Mouse (Mus musculus) ES-Bruce4 (cell line): ENCODE results near the gene Smarca4. TPM values are rescaled to one million over a fixed set of nuclear protein-coding genes. Genes with fewer than 3 reads are reported as not detected.

Experiments used
- H3K27ac ChIP-seq: 2 replicates; pipeline ENCODE4 v1.5.1; 2012; ENCODE audit warnings: low read length, inconsistent platforms; ENCODE audit not compliant: insufficient read depth
- H3K27me3 ChIP-seq: 2 replicates; pipeline ENCODE4 v1.6.1; 2012; ENCODE audit warnings: mild to moderate bottlenecking, low read length, inconsistent platforms; ENCODE audit not compliant: control insufficient read depth, poor library complexity, insufficient read depth, severe bottlenecking
- H3K36me3 ChIP-seq: 2 replicates; pipeline ENCODE4 v1.6.1; 2012; ENCODE audit warnings: inconsistent platforms, mild to moderate bottlenecking, low read length, moderate library complexity; ENCODE audit not compliant: control insufficient read depth, poor library complexity, insufficient read depth, severe bottlenecking
- H3K4me1 ChIP-seq: one replicate; pipeline ENCODE4 v1.8.1; 2011; ENCODE audit warnings: low read length; ENCODE audit not compliant: control insufficient read depth, insufficient read depth
- H3K4me3 ChIP-seq: 2 replicates; pipeline ENCODE4 v1.5.1; 2011; ENCODE audit warnings: low read depth, mild to moderate bottlenecking, low read length
- H3K9ac ChIP-seq: 2 replicates; pipeline ENCODE4 v1.6.1; 2012; ENCODE audit warnings: low read depth, mild to moderate bottlenecking, inconsistent platforms; ENCODE audit not compliant: poor library complexity, severe bottlenecking
- H3K9me3 ChIP-seq: replicated peaks from 2 replicates; pipeline ENCODE4 v1.6.1; 2012; ENCODE audit warnings: mild to moderate bottlenecking, low read length, inconsistent platforms; ENCODE audit not compliant: control insufficient read depth, poor library complexity, insufficient read depth, severe bottlenecking
- CTCF ChIP-seq: IDR thresholded peaks from one replicate; pipeline ENCODE4 v1.8.1; 2011; ENCODE audit warnings: low read depth, low read length
- EP300 ChIP-seq: IDR thresholded peaks from 2 replicates; pipeline ENCODE4 v1.6.1; 2011; ENCODE audit warnings: low read depth, low read length; ENCODE audit not compliant: insufficient read depth
- POLR2A ChIP-seq: IDR thresholded peaks from one replicate; pipeline ENCODE4 v1.8.1; 2011; ENCODE audit warnings: low read length; ENCODE audit not compliant: insufficient read depth
- polyA plus RNA-seq: library from polyadenylated mRNA; stranded (reverse); fragments of >200 nt; gene quantifications from 2 replicates; pipeline ENCODE4 v1.2.4, GENCODE M21; 2011; ENCODE audit warnings: low read depth; ENCODE audit not compliant: missing spikeins, insufficient read depth, insufficient read length

Smarca4 gene
- polyA plus RNA-seq, 1 experiment, result 100.0 TPM

DNA sequence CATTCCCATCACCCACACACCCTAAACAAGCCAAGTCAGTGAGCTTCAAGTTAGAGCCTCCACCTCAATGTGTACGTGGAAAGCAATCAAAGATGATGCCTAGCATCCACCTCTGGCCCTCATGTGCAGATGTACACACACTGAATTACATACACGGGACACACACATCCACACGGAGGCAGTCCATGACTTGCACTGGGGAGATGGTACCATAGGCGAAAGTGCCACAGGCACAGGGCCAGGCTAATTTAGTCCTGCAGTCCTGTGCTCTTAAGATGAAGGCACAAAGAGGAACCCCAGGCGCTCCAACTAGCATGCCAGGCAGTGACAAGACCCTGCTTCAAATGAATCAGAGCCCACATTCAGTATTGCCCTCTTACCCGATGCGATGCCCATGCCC lies 87.5 kb downstream of the Smarca4 start:
- H3K9ac ChIP-seq, result no peak overlapping the region
- TF ChIP-seq POLR2A, result no peak
- no peak for TF ChIP-seq EP300
- no peak for TF ChIP-seq CTCF
- no peaks in the 10 kb centered on the region for H3K4me1 ChIP-seq
- no peaks in the 10 kb centered on the region for H3K9me3 ChIP-seq
- H3K36me3 ChIP-seq, result peaks cover 32% of the 10 kb centered on the region
- H3K27me3 ChIP-seq, result no peaks in the 10 kb centered on the region
- no peak overlapping the region for H3K27ac ChIP-seq
- H3K4me3 ChIP-seq, result no peak overlapping the region

DNA sequence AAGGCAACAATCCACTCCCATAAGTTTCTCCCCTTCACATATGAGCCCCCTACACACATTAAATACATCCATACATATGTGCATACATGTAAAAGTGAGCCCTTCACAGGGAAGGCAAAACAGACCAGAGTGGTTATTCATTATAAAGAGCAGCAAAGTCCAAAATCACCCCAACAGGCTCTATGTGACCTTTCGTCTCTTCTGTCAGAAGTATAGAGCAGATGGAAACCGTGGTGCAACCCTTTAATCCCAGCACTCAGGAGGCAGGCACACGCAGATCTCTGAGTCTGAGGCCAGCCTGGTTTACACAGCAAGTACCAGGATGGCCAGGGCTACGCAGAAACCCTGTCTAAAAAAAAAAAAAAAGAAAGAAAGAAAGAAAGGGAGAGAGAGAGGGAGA lies 90.1 kb downstream of the Smarca4 start:
- peaks cover 23% of the 10 kb centered on the region for H3K36me3 ChIP-seq
- H3K9me3 ChIP-seq, result no peaks in the 10 kb centered on the region
- no peak overlapping the region for H3K4me3 ChIP-seq
- TF ChIP-seq POLR2A (no peak), CTCF (no peak), EP300 (no peak)
- H3K4me1 ChIP-seq, result no peaks in the 10 kb centered on the region
- no peak overlapping the region for H3K9ac ChIP-seq
- H3K27ac ChIP-seq, result no peak overlapping the region
- no peaks in the 10 kb centered on the region for H3K27me3 ChIP-seq

DNA sequence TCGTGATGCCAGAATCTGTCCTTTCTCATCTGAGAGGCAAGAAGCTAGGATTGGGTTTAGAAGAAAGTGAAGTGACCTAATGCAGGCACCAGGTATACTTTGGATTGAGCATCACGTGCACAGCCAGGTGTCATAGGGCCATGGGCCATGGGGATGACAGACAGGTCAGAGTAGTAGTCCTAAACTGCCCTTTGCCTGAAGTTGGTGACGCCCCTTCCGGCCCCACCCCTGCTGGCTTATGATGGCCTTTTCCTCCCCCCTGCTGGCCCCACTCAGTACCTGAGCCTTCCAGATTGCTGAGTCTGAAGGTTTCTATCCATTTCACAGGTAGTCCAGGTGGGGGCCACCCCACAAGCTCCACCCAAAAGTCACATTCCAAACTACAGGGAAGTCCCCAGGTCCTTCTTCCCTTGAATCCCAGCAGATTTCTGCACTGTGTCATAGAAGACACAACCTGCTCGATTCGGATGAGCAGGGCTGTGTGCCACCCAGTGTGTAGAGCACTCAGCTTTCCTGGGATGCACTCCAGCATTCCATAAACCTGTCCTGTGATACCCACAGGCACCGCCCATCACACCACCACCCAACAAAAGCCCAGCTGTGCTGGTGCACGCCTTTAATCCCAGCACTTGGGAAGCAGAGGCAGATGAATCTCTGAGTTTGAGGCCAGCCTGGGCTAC lies 90.8 kb downstream of the Smarca4 start:
- no peaks in the 10 kb centered on the region for H3K9me3 ChIP-seq
- peaks cover 17% of the 10 kb centered on the region for H3K36me3 ChIP-seq
- no peak overlapping the region for H3K27ac ChIP-seq
- TF ChIP-seq CTCF, result no peak
- TF ChIP-seq EP300, result no peak
- no peak for TF ChIP-seq POLR2A
- no peaks in the 10 kb centered on the region for H3K4me1 ChIP-seq
- H3K9ac ChIP-seq, result no peak overlapping the region
- no peaks in the 10 kb centered on the region for H3K27me3 ChIP-seq
- no peak overlapping the region for H3K4me3 ChIP-seq

DNA sequence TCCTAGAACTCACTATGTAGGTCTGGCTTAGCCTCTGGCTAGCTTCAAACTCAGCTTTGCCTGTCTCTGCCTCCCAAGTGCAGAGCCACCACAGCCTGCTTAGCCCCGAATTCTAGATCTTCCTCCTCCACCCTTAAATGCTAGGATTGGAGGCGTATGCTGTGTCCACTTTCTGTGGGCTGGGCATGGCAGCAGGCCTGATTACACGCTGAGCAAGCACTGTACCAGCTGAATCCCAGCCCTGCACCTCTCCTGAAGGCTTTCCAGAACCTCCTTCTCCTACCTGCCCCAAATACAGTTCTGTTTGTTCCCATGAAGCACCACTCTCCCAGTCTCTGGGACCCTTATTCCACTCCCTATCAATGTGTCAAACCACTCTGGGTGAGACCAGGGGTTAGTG lies 93.4 kb downstream of the Smarca4 start:
- H3K9me3 ChIP-seq, result no peaks in the 10 kb centered on the region
- no peaks in the 10 kb centered on the region for H3K27me3 ChIP-seq
- no peak overlapping the region for H3K9ac ChIP-seq
- H3K4me1 ChIP-seq, result no peaks in the 10 kb centered on the region
- peaks cover 1% of the 10 kb centered on the region; the same call in 1 of the 2 replicates for H3K36me3 ChIP-seq
- no peak overlapping the region for H3K4me3 ChIP-seq
- TF ChIP-seq POLR2A (no peak), EP300 (no peak), CTCF (no peak)
- no peak overlapping the region for H3K27ac ChIP-seq

DNA sequence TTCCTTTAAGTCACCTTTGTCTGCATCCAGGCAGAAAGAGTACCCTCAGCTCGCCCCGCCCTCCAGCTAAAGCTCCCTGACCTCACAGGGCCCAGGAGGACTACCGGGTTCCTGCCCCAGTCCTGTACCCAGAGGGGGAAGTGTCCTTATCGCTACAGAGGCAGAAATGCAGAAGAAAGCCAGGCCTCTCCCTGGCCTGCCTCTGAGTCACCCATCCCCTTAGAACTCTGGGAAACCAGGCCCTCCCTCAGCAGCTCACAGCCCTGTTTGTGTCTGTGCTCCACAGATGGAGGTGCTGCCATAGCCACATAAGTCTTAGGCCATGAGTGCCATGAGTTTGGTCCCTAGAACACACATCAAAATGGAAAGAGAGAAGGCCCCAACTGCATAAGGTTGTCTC lies 99.3 kb downstream of the Smarca4 start:
- no peaks in the 10 kb centered on the region for H3K36me3 ChIP-seq
- no peaks in the 10 kb centered on the region for H3K9me3 ChIP-seq
- no peak overlapping the region for H3K9ac ChIP-seq
- no peaks in the 10 kb centered on the region for H3K27me3 ChIP-seq
- no peak for TF ChIP-seq EP300
- TF ChIP-seq CTCF, result no peak
- TF ChIP-seq POLR2A, result no peak
- no peaks in the 10 kb centered on the region for H3K4me1 ChIP-seq
- H3K27ac ChIP-seq, result no peak overlapping the region
- H3K4me3 ChIP-seq, result no peak overlapping the region

DNA sequence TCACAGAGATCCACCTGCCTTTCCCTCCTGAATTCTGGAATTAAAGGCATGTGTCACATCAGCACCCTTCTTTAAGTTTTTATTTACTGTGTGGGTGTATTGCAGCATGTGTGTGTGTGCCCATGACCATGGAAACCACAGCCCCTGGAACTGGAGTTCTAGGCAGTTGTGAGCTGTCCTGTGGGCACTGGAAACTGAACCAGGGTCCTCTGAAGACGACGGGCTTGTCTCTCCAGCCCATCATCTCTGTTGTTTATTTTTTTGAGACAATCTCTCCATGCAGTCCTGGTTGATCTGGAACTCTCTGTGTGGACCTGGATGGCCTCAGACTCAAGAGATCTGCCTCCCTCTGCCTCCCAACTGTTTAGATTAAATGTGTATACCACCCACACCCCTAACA lies 101.0 kb downstream of the Smarca4 start:
- Histone ChIP-seq H3K36me3 (no peaks in the 10 kb centered on the region), H3K27ac (no peak overlapping the region), H3K4me1 (no peaks in the 10 kb centered on the region), H3K27me3 (no peaks in the 10 kb centered on the region), H3K4me3 (no peak overlapping the region), H3K9ac (no peak overlapping the region), H3K9me3 (no peaks in the 10 kb centered on the region)
- no peak for TF ChIP-seq EP300
- no peak for TF ChIP-seq CTCF
- no peak for TF ChIP-seq POLR2A
